Mouse (Mus musculus) heart, postnatal 0 days (tissue): ENCODE data around the gene Otulin.

Source experiments
- CTCF ChIP-seq: IDR thresholded peaks from 2 replicates; pipeline ENCODE4 v1.5.1; 2016; ENCODE audit warnings: antibody characterized with exemption, control low read depth, low read depth
- EP300 ChIP-seq: IDR thresholded peaks from 2 replicates; pipeline ENCODE4 v1.6.1; 2016; ENCODE audit warnings: antibody characterized with exemption, low read depth

DNA sequence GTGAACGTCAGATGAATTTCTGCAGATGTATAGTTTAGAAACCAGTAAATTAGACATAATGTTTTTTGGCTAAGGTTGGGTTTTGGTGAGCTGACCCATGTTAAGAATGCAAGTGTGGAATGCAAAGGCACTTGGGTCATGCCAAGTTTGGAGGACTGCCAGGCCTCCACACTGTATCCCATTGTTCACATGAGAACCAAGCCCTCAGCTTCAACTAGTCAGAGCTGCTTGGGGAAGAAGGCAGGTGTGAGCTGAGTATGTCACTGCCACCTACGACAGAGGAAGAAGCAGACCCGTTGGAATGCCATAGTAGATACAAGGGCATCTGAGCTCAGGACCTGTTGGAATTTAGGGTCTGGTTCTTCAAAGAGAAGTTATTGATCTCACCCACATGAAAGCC is 54.6 kb downstream of the Otulin start:
- TF ChIP-seq EP300 (no peak), CTCF (no peak)
